Mouse (Mus musculus) gastrocnemius, postnatal 25 days (tissue): ENCODE measurements around the gene Dohh. TPM values are rescaled to one million over a fixed set of nuclear protein-coding genes. Genes with fewer than 3 reads are reported as not detected.

ENCODE experiments used
- DNase-seq: peaks from one replicate; pipeline ENCODE4 v3.0.0; 2022
- long read RNA-seq, 2 experiments: library from polyadenylated mRNA; stranded (forward); transcript quantifications; one replicate each; pipeline ENCODE4 v2.0.0; 2021
- total RNA-seq, 2 experiments: library from RNA; stranded (reverse); gene quantifications; 1 replicate in 1 of 2; 2 replicates in 1 of 2; pipeline ENCODE4 v1.2.3; 2021

Dohh gene
- 10 to 100 TPM; 41.1 to 41.2 TPM for total RNA-seq
- long read RNA-seq, experiment 1, transcript Dohh-201 (5 exons, 1,444 nt): major isoform, 53 of 57 reads
- long read RNA-seq, experiment 1, partial matches to known transcripts: 2 of 57 reads
- long read RNA-seq, experiment 1, other reads (novel, unspliced or antisense): 2 of 57 reads
- long read RNA-seq, experiment 2, transcript Dohh-201 (5 exons, 1,444 nt): major isoform, 58 of 63 reads
- long read RNA-seq, experiment 2, partial matches to known transcripts: 5 of 63 reads
- long read RNA-seq, experiment 2, other reads (novel, unspliced or antisense): 0 of 63 reads

DNA sequence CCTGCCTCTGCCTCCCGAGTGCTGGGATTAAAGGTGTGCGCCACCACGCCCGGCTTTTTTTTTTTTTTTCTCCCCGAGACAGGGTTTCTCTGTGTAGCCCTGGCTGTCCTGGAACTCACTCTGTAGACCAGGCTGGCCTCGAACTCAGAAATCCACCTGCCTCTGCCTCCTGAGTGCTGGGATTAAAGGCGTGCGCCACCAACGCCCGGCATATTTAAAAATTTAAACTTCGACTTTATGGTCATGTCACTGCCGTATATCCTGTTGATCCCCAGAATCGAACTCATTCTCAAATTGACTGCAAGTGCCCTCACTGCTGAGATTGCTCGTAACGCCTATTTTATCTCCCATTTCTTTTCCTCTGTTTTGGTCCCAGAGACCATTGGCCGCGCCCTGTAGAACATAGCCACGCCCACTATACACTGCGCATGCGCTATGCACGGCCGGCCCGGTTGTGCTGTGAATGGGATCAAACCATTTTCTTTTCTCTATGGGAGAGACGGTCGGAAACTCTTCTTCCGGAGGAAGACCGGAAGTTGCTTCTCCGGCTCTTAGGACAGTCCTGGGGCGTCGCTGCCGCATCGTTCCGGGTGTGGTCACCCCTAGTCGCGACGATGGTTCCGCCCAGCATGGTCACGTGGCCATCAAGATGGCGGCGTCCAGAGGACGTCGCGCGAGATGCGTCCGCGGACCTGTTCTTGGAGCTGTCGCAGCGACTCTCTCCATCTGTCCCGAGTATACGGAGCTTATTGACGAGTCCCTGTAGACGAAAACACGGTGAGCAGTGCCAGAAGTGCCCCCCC lies at the start of gene Dohh, which contains the start of gene Gm48551:
Dohh (plus strand) TSS at position 627 of the 803 bp plus-strand sequence.
Gm48551 (plus strand) TSS at position 665 of the 803 bp plus-strand sequence.
- DNase-seq: peak; percentile 96

GRCm38 (mm10) chr10:81335393-81336340 lies 48.6 kb upstream of the Dohh start:
- DNase-seq: no peak

DNA sequence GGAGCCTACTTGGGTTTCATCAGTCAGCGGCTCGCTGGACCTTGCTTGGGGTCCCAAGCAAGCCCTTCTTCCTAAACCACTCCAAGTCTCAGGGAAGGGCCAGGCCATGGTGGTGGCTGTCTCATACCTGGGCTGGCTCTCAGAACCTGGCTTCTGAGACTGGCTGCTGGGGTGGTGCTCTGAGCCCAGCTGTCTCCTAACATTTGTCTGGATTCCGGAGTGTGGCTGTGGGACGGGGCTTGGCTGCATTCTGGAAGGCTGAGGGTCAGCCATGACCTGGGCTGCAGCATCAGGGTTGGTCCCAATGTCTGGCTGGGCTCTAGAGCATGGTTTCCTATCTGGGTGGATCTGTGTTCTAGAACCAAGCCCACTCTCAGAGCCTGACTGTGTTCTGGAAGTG lies 47.7 kb upstream of the Dohh start:
- DNase-seq: no peak

DNA sequence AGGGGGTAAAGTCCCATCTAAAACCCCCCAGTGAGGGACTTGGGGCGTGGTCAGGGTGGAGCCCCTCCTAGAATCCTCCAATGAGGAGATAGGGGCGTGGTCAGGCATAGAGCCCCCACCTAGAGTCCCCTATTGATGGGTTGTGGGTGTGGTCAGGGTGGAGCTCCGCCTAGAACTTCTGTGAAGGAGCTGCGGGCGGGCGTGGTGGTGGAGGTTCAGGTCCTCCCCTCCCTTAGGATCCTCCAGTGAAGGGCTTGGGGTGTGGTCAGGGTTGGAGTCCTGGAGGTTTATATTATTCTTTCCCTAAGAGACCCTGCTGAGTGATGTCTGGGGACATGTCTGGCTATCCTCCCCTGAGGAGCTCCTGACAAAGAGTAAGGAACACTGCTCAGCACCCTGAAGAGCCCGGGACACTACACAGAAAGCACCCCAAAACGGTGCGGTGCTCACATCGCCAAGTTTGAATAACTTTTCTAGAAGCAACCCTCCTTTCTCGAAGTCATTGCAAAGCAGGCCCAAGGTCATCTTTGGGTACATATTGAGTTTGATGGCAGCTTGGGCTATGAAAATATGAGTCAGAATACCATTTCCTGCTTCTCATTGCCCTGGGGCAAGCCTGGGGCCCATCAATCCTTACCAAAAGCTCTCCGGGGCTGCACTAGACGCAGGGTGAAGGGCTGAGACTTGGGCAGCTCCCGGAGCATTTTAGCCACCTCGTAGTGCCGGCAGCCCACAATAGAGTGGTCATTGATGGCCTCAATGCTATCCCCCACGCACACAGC lies 43.5 kb upstream of the Dohh start:
- DNase-seq: no peak

GRCm38 (mm10) chr10:81341333-81341949 lies 42.8 kb upstream of the Dohh start:
- no peak for DNase-seq

- no peak for DNase-seq
These were observed 41.3 kb upstream of the Dohh start, which contains the start of gene Gipc3 for GRCm38 (mm10) chr10:81342686-81343505. TSS of gene Gipc3 (minus strand) at chr10:81343266.

- no peak for DNase-seq
These were observed 39.6 kb upstream of the Dohh start for GRCm38 (mm10) chr10:81344421-81345161.

- DNase-seq: no peak
These were observed 39.1 kb upstream of the Dohh start for GRCm38 (mm10) chr10:81345162-81345534.

DNA sequence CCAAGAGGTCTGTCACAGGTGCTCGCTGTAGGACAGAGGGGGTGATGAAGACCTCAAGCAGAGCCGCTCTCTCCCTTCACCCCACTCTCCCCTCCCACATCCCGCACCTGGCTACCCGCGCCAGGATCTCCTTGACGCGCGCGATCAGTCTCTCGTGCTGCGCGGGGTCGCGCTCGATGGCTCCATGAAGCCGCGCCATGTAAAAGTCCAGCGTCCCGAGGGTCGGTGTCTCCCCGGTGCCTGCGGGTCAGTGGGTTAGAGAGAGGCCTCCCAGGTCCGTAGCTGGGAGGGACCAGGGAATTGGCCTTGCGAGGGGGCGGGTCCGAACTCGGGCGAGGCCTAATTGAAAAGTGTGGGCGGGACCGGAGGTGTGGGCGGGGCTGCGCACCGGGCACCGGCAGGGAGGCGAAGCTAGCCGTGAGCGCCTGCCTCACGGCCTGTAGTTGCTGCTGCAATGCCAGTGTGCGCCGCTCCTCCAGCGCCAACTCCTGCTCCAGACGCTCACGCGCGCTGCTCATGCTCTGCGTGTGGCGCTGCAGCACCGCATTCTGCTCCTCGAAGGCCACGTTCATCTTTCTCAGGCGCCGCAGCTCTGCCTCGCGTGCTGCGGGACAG lies 37.7 kb upstream of the Dohh start:
- DNase-seq: no peak

DNA sequence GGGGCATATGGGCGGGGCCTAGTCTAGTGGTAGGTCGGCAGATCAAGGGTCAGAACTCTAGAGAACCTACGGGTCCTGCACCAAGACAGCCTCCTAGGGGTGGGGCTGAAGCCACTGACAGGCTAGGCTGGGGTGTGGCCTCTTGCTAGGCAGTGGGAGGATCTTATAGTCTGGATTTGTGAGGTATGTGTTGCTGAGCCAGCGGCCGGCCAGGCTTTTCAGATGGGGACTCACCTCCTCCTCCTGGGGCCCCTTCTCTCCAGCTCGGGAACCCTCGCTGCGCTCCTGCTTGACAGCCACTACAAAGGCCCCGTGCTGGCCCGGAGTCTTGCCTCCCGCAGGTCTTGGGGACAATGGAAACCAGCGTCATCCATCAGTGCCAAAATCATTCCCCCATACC lies 35.1 kb upstream of the Dohh start:
- DNase-seq: no peak

- no peak for DNase-seq
These were observed 34.3 kb upstream of the Dohh start for GRCm38 (mm10) chr10:81349961-81350350.

GRCm38 (mm10) chr10:81350351-81351063 lies 33.7 kb upstream of the Dohh start, which contains the start of gene Hmg20b:
TSS of gene Hmg20b (minus strand) at chr10:81350480.
- peak; percentile 99 for DNase-seq

DNA sequence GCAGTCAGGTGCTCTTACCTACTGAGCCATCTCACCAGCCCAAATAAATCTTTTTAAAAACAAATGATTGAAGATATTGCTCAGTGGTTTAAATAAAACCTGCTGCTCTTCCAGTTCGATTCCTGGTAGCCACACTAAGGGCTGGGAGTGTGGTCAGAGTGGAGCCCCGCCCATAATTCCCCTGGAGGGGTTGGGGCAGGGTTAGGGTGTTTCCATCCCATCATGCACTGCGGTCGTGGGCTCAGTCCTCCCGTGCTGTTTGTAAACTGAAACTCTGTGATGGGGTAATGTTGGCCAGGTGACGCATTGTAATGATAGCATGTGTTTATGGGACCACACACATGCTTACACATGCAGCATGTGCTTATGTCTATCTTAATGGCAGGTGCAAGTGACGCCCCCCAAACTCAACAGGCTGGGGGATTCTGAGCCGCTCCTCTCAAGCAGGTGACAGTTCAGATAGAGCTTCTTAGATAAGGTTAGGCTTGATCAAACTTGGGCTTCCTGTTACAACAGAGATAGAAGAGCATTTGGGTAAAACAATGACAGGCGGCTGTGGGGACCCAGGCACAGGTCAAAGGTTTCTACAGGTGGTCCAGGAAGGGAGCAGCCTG lies 32.4 kb upstream of the Dohh start:
- no peak for DNase-seq

DNA sequence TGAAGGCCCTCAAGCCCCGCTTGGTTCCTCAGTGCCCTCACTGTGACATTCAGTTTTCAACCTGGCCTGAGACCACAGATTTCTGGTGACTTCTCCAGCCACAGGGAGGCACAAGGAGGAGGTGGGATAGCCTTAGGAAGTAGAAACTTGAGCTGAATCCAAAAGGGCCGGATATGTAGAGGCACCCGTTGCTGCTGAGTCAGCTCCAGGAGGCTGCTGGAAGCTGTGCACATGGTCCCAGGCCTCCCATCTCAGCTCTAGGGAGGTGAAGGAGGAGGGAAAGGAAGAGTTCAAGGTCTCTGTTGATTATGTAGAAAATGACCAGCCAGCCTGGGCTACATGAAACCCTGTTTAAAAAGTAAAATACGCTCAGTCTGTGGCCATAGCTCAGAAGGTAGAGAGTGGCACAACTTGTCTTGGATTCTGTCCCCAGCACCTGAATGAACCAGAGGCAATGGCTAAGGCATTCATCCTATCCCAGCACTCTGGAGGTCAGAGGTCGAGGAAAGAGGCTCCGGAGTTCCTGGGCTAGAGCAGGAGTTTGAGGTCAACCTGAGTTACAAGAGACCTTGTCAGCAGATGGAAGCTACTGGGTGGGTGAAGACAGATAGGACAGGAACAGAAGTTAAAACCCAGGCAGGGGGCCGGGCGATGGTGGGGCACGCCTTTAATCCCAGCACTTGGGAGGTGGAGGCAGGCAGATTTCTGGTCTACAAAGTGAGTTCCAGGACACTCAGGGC lies 29.3 kb upstream of the Dohh start:
- DNase-seq: no peak

DNA sequence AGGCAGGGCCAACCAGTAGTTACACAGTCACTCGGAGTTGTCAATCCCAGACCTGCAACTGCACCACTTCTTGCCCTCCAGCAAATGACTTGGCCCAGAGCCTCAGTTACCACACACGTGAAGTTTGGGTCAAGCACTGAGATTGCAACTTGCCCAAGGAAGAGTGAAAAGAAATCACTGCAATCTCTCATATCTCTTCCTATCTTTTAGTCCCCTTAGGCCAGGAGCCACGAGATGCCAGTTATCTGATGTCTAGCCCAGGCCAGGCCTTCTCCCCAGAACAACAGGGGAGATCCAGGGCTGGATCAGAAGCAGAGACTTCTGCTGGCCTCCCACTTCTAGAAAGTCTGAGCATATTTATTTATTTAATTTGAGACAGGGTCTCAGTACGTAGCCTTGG lies 28.7 kb upstream of the Dohh start:
- no peak for DNase-seq

DNA sequence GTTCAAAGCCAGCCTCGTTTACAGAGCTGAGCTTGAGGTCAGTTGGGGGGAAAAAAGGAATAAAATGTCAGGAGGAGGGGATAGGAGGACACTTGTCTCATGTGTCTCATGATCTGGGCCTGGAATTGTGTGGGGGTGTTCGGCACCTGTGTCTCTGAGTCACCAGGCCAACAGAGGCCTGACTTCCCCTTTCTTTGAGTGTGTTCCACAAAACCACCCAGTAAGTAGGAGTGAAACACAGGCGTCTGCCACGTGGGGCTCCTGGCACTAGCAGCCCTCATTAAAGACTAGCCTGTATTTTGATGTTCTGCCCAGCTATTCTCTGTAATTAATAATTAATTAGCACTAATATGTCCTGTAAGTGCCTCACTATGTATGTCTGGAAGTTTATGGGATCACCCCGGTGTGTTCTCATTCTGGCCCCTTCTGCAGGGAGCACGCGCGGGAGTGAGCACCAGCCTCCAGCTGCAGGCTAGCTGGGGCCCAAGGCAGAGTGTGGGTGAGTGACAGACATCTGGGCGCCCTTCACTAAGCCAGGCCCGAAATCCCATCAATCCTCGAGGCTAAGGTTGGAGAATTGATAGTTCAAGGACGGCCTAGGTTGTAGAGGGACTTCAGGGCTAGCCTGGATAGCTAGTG lies 27.8 kb upstream of the Dohh start:
- no peak for DNase-seq
